Mouse (Mus musculus) intestine, embryonic 15.5 days (tissue): ENCODE results near the gene Tbc1d2. TPM values are rescaled to one million over a fixed set of nuclear protein-coding genes. Genes with fewer than 3 reads are reported as not detected.

Source experiments
- ATAC-seq: fragments of 200-750 bp; cut with Nextera tagmentation; 2 replicates; pipeline ENCODE4 v1.8.0; 2017; ENCODE audit warnings: moderate TSS enrichment, moderate library complexity
- H3K27ac ChIP-seq: fragments of 300-500 bp; sonication (generic); 2 replicates; pipeline ENCODE4 v1.5.1; 2015; ENCODE audit warnings: mild to moderate bottlenecking, inconsistent platforms
- H3K27me3 ChIP-seq: fragments of 300-500 bp; sonication (generic); replicated peaks from 2 replicates; pipeline ENCODE4 v1.6.1; 2015; ENCODE audit warnings: inconsistent platforms
- H3K36me3 ChIP-seq: fragments of 300-500 bp; sonication (generic); 2 replicates; pipeline ENCODE4 v1.6.1; 2015; ENCODE audit warnings: inconsistent platforms
- H3K4me1 ChIP-seq: fragments of 300-500 bp; sonication (generic); replicated peaks from 2 replicates; pipeline ENCODE4 v1.6.1; 2015; ENCODE audit warnings: inconsistent platforms
- H3K4me2 ChIP-seq: fragments of 300-500 bp; sonication (generic); replicated peaks from 2 replicates; pipeline ENCODE4 v1.6.1; 2015; ENCODE audit warnings: mild to moderate bottlenecking, inconsistent platforms
- H3K4me3 ChIP-seq: fragments of 300-500 bp; sonication (generic); replicated peaks from 2 replicates; pipeline ENCODE4 v1.5.1; 2015; ENCODE audit warnings: inconsistent platforms
- H3K9ac ChIP-seq: fragments of 300-500 bp; sonication (generic); 2 replicates; pipeline ENCODE4 v1.6.1; 2015; ENCODE audit warnings: inconsistent platforms
- H3K9me3 ChIP-seq: fragments of 300-500 bp; sonication (generic); 2 replicates; pipeline ENCODE4 v1.6.1; 2016; ENCODE audit warnings: inconsistent platforms
- WGBS: fragments of 180-500 bp; shearing (Covaris S2); methylation state at CpG from one replicate; pipeline ENCODE4 v1.1.7; 2015; 5-methylcytosine and 5-hydroxymethylcytosine counted together
- polyA plus RNA-seq: library from polyadenylated mRNA; unstranded; fragments of >200 nt; fragmentation: Nextera tagmentation; extraction: Ambion mirVana; gene quantifications from 2 replicates; pipeline ENCODE4 v1.2.1, GENCODE M21; 2015

Tbc1d2 gene
- polyA plus RNA-seq, 1 experiment from 2014 or later = 6.0 TPM

DNA sequence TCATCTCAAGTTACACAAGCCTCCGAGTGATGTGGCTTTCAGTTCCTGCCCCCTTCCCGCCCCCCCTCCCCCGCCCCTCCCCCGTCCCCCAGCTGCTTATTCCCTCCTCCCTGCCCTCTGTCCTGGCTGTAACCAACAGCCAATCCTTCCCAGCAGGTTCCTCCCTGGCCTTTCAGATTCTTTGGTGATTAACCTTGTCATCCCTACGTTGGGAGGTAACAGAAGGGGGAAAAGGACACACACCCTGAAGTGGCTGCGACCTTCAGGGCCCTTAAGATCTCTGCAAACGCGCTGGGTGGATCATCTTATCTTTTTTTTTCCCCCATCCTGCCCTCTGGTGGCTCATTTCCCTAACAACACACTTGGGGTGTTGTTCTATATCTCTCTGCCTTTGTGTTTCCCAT is 15.4 kb upstream of the Tbc1d2 start:
- H3K4me2 ChIP-seq = 0 out of 2 replicates have a peak overlapping the region, but pooled peaks have one; percentile 90
- no peak overlapping the region for H3K4me3 ChIP-seq
- WGBS = 2% methylated on average over 7 of the region's 8 CpGs

GRCm38 (mm10) chr4:46664123-46665009 is 14.4 kb upstream of the Tbc1d2 start:
- ATAC-seq = peak; percentile 92
- WGBS = 4% methylated on average over 34 of the region's 34 CpGs
- peaks cover 8% of the 10 kb centered on the region for H3K4me1 ChIP-seq
- no peaks in the 10 kb centered on the region for H3K9me3 ChIP-seq
- peak overlapping the region; percentile 42 for H3K4me3 ChIP-seq
- H3K4me2 ChIP-seq = peak overlapping the region; percentile 90
- H3K27me3 ChIP-seq = no peaks in the 10 kb centered on the region
- H3K9ac ChIP-seq = peak overlapping the region; percentile 63
- no peaks in the 10 kb centered on the region for H3K36me3 ChIP-seq
- H3K27ac ChIP-seq = peak overlapping the region; percentile 84

More for the DNA sequence above, 15.4 kb upstream of the Tbc1d2 start:
- peaks cover 8% of the 10 kb centered on the region for H3K4me1 ChIP-seq
- H3K9me3 ChIP-seq = no peaks in the 10 kb centered on the region
- H3K9ac ChIP-seq = no peak overlapping the region
- no peak for ATAC-seq
- H3K27me3 ChIP-seq = no peaks in the 10 kb centered on the region
- no peaks in the 10 kb centered on the region for H3K36me3 ChIP-seq
- no peak overlapping the region for H3K27ac ChIP-seq

DNA sequence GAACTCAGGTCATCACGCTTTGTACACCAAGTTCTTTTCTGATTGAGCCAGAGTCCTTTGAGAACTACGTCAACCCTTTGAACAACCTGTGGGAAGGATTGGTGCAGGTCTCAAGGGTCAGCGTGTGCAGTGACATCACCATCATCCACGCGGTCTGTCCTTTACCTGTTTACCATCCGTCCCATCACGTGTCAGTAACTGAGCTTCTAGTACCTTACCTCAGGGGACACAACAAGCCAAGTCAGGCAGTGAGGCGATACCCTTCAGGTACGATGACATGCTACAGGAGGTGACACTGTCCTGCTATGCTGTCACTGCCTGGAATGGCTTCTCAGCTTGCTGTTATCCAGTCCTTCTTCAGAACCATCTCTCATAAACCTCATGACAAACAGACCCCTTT is 11.4 kb upstream of the Tbc1d2 start:
- no peaks in the 10 kb centered on the region for H3K36me3 ChIP-seq
- no peak for ATAC-seq
- no peak overlapping the region for H3K9ac ChIP-seq
- no peak overlapping the region for H3K4me3 ChIP-seq
- H3K27ac ChIP-seq = no peak overlapping the region
- H3K4me1 ChIP-seq = peaks cover 8% of the 10 kb centered on the region
- no peaks in the 10 kb centered on the region for H3K9me3 ChIP-seq
- no peak overlapping the region for H3K4me2 ChIP-seq
- no peaks in the 10 kb centered on the region for H3K27me3 ChIP-seq
- WGBS = 71% methylated on average over 9 of the region's 9 CpGs

DNA sequence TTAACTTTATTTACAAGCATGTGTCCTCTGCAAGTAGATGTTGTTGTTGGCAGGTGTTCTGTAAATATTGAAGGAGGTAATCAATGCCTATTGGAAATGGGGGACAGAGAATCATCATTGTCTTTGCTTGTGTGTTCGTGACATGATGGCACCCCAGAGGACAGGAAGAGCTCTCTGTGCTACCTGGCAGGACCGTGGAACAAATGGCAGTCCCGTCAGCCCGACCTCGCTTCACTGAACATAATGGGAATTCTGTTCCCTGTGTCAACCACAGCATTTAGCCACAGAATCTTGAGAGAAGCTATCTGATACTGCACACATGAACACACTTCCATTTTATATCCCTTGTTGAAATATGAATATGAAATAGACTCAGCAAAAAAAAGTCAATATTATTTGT is 8.9 kb upstream of the Tbc1d2 start:
- Histone ChIP-seq H3K9me3 (no peaks in the 10 kb centered on the region), H3K27me3 (no peaks in the 10 kb centered on the region), H3K36me3 (no peaks in the 10 kb centered on the region), H3K27ac (no peak overlapping the region), H3K4me2 (no peak overlapping the region), H3K4me1 (peaks cover under 1% of the 10 kb centered on the region; the same call in 1 of the 2 replicates), H3K9ac (no peak overlapping the region), H3K4me3 (no peak overlapping the region)
- WGBS = 64% methylated on average over 5 of the region's 5 CpGs
- ATAC-seq = no peak

- H3K9ac ChIP-seq = no peak overlapping the region
- no peak overlapping the region for H3K4me3 ChIP-seq
- no peaks in the 10 kb centered on the region for H3K9me3 ChIP-seq
- no peak overlapping the region for H3K27ac ChIP-seq
- H3K4me1 ChIP-seq = no peaks in the 10 kb centered on the region
- ATAC-seq = no peak
- 5% methylated on average over 5 of the region's 5 CpGs for WGBS
- no peaks in the 10 kb centered on the region for H3K36me3 ChIP-seq
- H3K27me3 ChIP-seq = no peaks in the 10 kb centered on the region
- H3K4me2 ChIP-seq = no peak overlapping the region
Observed at GRCm38 (mm10) chr4:46657116-46657515, 7.1 kb upstream of the Tbc1d2 start.

- ATAC-seq = no peak
- H3K4me1 ChIP-seq = no peaks in the 10 kb centered on the region
- H3K27me3 ChIP-seq = no peaks in the 10 kb centered on the region
- H3K36me3 ChIP-seq = no peaks in the 10 kb centered on the region
- no peak overlapping the region for H3K4me2 ChIP-seq
- H3K9ac ChIP-seq = no peak overlapping the region
- no peak overlapping the region for H3K4me3 ChIP-seq
- H3K9me3 ChIP-seq = no peaks in the 10 kb centered on the region
- no peak overlapping the region for H3K27ac ChIP-seq
- 61% methylated on average over 2 of the region's 2 CpGs for WGBS
Observed at GRCm38 (mm10) chr4:46655956-46656355, 5.9 kb upstream of the Tbc1d2 start.

DNA sequence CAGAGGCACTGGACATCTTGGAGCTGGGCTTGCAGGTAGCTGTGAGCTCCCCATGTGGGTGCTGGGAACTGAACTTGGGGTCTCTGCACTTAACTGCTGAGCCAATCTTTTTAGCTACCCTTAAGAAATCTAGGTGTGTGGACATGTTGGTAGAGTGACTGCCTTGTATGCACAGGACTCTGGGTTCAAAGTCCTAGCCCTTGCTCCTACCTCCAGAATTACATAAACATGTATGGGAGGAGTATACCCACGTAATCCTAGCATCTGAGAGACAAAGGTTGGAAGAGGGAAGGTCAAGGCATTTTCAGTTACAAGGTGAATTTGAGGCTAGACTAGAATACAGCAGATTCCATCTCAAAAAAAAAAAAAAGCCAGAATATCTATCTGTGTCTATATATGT is 5.3 kb upstream of the Tbc1d2 start:
- Histone ChIP-seq H3K9ac (no peak overlapping the region), H3K4me2 (no peak overlapping the region), H3K36me3 (no peaks in the 10 kb centered on the region), H3K4me3 (no peak overlapping the region), H3K4me1 (0 out of 2 replicates have a peak, but pooled peaks cover 3% of the 10 kb centered on the region), H3K27ac (no peak overlapping the region), H3K9me3 (no peaks in the 10 kb centered on the region), H3K27me3 (no peaks in the 10 kb centered on the region)
- peak; percentile 48; the same call in 1 of the 2 replicates for ATAC-seq
- 30% methylated on average over 1 of the region's 1 CpGs for WGBS

DNA sequence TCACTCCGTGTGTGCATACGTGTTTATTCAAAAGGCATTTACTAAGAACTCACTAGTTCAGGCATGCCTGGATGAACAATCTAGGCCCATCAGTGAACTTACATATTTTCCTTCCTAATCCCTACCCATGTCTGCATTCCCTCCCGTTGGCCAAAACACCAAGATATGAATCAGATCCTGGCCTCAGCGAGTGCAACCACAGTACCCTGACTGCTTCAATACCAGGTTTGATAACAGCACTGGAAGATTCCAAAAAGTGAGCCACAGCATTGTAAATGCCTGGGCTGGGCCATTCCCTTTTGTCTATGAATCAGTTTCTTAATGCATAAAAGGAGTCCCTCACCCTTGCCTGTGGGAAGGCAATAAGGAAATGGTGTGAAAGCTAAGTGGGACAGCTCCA is 848 bp downstream of the Tbc1d2 start:
- Histone ChIP-seq H3K9ac (peak overlapping the region; percentile 69), H3K4me1 (0 out of 2 replicates have a peak, but pooled peaks cover 10% of the 10 kb centered on the region), H3K4me3 (peak overlapping the region; percentile 73), H3K27me3 (no peaks in the 10 kb centered on the region), H3K36me3 (no peaks in the 10 kb centered on the region), H3K27ac (no peak overlapping the region), H3K4me2 (peak overlapping the region; percentile 90), H3K9me3 (no peaks in the 10 kb centered on the region)
- WGBS = 31% methylated on average over 4 of the region's 4 CpGs
- ATAC-seq = peak; percentile 30; the same call in 1 of the 2 replicates

- H3K36me3 ChIP-seq = no peaks in the 10 kb centered on the region
- no peaks in the 10 kb centered on the region for H3K27me3 ChIP-seq
- H3K4me1 ChIP-seq = 0 out of 2 replicates have a peak, but pooled peaks cover 9% of the 10 kb centered on the region
- peak overlapping the region; percentile 66; the same call in 1 of the 2 replicates for H3K27ac ChIP-seq
- ATAC-seq = peak; percentile 25; the same call in 1 of the 2 replicates
- no peak overlapping the region for H3K4me2 ChIP-seq
- 82% methylated on average over 8 of the region's 8 CpGs for WGBS
- H3K9ac ChIP-seq = no peak overlapping the region
- no peaks in the 10 kb centered on the region for H3K9me3 ChIP-seq
- no peak overlapping the region for H3K4me3 ChIP-seq
Observed at GRCm38 (mm10) chr4:46643676-46644112, 6.3 kb downstream of the Tbc1d2 start.

DNA sequence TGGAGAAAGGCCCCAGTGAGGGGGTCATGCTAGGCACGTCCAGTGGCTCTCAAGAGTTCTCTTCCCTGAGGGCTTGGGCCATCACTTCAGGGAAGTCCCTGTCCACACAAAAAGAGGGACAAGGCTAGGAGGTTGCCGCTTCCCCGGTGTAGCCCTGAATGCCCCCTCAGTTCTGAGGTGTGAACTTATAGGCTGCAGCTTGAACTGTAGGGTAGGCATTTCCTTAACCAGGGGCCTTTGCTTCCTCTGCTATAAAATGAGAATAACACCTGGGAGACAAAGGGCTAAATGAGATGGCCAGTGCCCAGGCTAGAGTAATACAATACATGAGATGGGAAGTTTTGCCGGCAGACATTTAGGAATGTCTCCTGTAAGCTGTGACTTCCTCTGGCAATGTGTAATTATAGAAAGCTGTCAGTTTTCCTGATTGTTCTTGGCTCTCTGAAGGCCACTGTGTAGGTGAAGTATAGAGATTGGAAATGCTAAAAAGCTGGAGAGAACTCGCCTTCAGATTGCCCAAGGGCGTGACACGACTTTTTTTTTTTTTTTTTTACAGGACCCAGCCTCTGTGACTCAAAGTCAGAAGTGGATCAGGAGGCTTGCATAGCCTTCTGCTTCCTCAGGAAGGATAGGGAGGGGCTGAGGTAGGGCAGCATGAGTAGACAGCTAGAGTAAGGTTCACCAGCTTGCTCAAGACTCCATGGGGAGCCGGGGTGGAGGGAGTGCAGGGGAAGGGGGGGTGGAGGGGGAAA is 6.9 kb downstream of the Tbc1d2 start:
- WGBS = 68% methylated on average over 8 of the region's 8 CpGs
- no peak overlapping the region for H3K4me3 ChIP-seq
- H3K27ac ChIP-seq = peak overlapping the region; percentile 66
- H3K9me3 ChIP-seq = no peaks in the 10 kb centered on the region
- H3K4me2 ChIP-seq = no peak overlapping the region
- ATAC-seq = peak; percentile 93
- H3K36me3 ChIP-seq = no peaks in the 10 kb centered on the region
- H3K4me1 ChIP-seq = 0 out of 2 replicates have a peak, but pooled peaks cover 5% of the 10 kb centered on the region
- no peak overlapping the region for H3K9ac ChIP-seq
- no peaks in the 10 kb centered on the region for H3K27me3 ChIP-seq

GRCm38 (mm10) chr4:46641283-46641682 is 8.7 kb downstream of the Tbc1d2 start:
- WGBS = 75% methylated on average over 4 of the region's 4 CpGs
- ATAC-seq = no peak
- Histone ChIP-seq H3K4me1 (0 out of 2 replicates have a peak, but pooled peaks cover 4% of the 10 kb centered on the region), H3K27me3 (no peaks in the 10 kb centered on the region), H3K4me3 (no peak overlapping the region), H3K36me3 (no peaks in the 10 kb centered on the region), H3K4me2 (no peak overlapping the region), H3K9me3 (no peaks in the 10 kb centered on the region), H3K9ac (no peak overlapping the region), H3K27ac (no peak overlapping the region)

DNA sequence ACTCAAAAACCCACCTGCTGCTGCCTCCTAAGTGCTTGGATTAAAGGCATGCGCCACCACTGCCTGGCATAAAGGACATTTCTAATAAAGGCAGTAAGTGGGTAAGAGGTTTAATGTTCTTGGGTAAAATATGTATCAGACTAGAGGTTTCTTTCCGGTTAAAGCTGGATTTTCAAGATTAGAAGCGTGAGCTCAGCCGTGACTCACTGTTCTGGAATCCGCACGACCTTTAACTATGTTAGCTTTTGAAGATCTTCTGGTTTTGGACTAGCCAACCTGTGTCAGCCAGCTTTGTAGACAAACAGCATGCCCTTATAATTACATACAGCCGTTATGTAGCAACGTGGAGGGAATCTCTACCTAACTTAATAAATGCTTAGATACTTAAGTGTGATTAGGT is 10.1 kb downstream of the Tbc1d2 start:
- ATAC-seq = no peak
- Histone ChIP-seq H3K4me3 (no peak overlapping the region), H3K27ac (no peak overlapping the region), H3K9ac (no peak overlapping the region), H3K27me3 (no peaks in the 10 kb centered on the region), H3K9me3 (no peaks in the 10 kb centered on the region), H3K36me3 (no peaks in the 10 kb centered on the region), H3K4me1 (0 out of 2 replicates have a peak, but pooled peaks cover 4% of the 10 kb centered on the region), H3K4me2 (no peak overlapping the region)
- WGBS = 65% methylated on average over 8 of the region's 8 CpGs
